Mouse (Mus musculus) megakaryocyte, embryonic 14.5 days (primary cell): ENCODE data around the gene Akip1.

Experiments used
- FLI1 ChIP-seq: IDR thresholded peaks from 2 replicates; pipeline ENCODE4 v1.6.1; 2012; ENCODE audit warnings: low read length, inconsistent platforms, mixed read lengths
- GATA1 ChIP-seq: IDR thresholded peaks from 3 replicates; pipeline ENCODE4 v1.6.1; 2012; ENCODE audit warnings: mixed read lengths, low read length, inconsistent platforms, borderline replicate concordance

- no peak for TF ChIP-seq GATA1
- TF ChIP-seq FLI1 = no peak
These were observed 8.7 kb upstream of the Akip1 start for GRCm38 (mm10) chr7:109694576-109695338.
